Mouse (Mus musculus): ENCODE results near the gene Fbxo36. TPM values are rescaled to one million over a fixed set of nuclear protein-coding genes. Genes with fewer than 3 reads are reported as not detected.
A peak's percentile ranks its signal among the peaks of the same experiment; 100 is the strongest.

The Fbxo36 gene
- polyA plus RNA-seq, 1 experiment from 2014 or later, result 8.5 TPM

- Histone ChIP-seq H3K9ac (no peak overlapping the region), H3K4me2 (0 out of 2 replicates have a peak overlapping the region, but pooled peaks have one; percentile 21), H3K36me3 (no peaks in the 10 kb centered on the region), H3K4me1 (peaks cover 18% of the 10 kb centered on the region), H3K9me3 (replicated peaks) (no peaks in the 10 kb centered on the region), H3K4me3 (no peak overlapping the region), H3K27ac (peak overlapping the region; percentile 32; the same call in 1 of the 2 replicates), H3K27me3 (replicated peaks) (no peaks in the 10 kb centered on the region)
- peak; percentile 79 for ATAC-seq
- 57% methylated on average over 10 of the region's 10 CpGs for WGBS (ENCODE audit: insufficient replicate concordance)
Measured at GRCm38 (mm10) chr1:84860360-84861254, 21.0 kb downstream of the Fbxo36 start.

GRCm38 (mm10) chr1:84861255-84861630 is 21.6 kb downstream of the Fbxo36 start:
- no peak for ATAC-seq
- WGBS (ENCODE audit: insufficient replicate concordance), result 71% methylated on average over 1 of the region's 1 CpGs
- H3K27ac ChIP-seq, result no peak overlapping the region
- peaks cover 18% of the 10 kb centered on the region for H3K4me1 ChIP-seq
- H3K4me3 ChIP-seq, result no peak overlapping the region
- H3K9ac ChIP-seq, result no peak overlapping the region
- no peaks in the 10 kb centered on the region for H3K36me3 ChIP-seq
- H3K4me2 ChIP-seq, result 0 out of 2 replicates have a peak overlapping the region, but pooled peaks have one; percentile 21
- no peaks in the 10 kb centered on the region for H3K27me3 ChIP-seq (replicated peaks)
- H3K9me3 ChIP-seq (replicated peaks), result no peaks in the 10 kb centered on the region

- Histone ChIP-seq H3K4me2 (no peak overlapping the region), H3K4me3 (no peak overlapping the region), H3K27me3 (replicated peaks) (no peaks in the 10 kb centered on the region), H3K9ac (no peak overlapping the region), H3K4me1 (peaks cover 24% of the 10 kb centered on the region), H3K9me3 (replicated peaks) (no peaks in the 10 kb centered on the region), H3K36me3 (no peaks in the 10 kb centered on the region), H3K27ac (no peak overlapping the region)
- no peak for ATAC-seq
- 43% methylated on average over 2 of the region's 2 CpGs for WGBS (ENCODE audit: insufficient replicate concordance)
Measured at GRCm38 (mm10) chr1:84864645-84865044, 25.0 kb downstream of the Fbxo36 start.

GRCm38 (mm10) chr1:84866231-84866630 is 26.6 kb downstream of the Fbxo36 start:
- H3K9ac ChIP-seq, result no peak overlapping the region
- H3K27ac ChIP-seq, result no peak overlapping the region
- H3K27me3 ChIP-seq (replicated peaks), result no peaks in the 10 kb centered on the region
- WGBS (ENCODE audit: insufficient replicate concordance), result 88% methylated on average over 6 of the region's 6 CpGs
- H3K4me2 ChIP-seq, result no peak overlapping the region
- H3K36me3 ChIP-seq, result no peaks in the 10 kb centered on the region
- peaks cover 21% of the 10 kb centered on the region for H3K4me1 ChIP-seq
- no peak overlapping the region for H3K4me3 ChIP-seq
- ATAC-seq, result no peak
- H3K9me3 ChIP-seq (replicated peaks), result no peaks in the 10 kb centered on the region

GRCm38 (mm10) chr1:84866706-84867230 is 27.1 kb downstream of the Fbxo36 start:
- no peaks in the 10 kb centered on the region for H3K27me3 ChIP-seq (replicated peaks)
- H3K9me3 ChIP-seq (replicated peaks), result no peaks in the 10 kb centered on the region
- H3K27ac ChIP-seq, result no peak overlapping the region
- H3K9ac ChIP-seq, result no peak overlapping the region
- ATAC-seq, result no peak
- H3K36me3 ChIP-seq, result no peaks in the 10 kb centered on the region
- H3K4me3 ChIP-seq, result no peak overlapping the region
- H3K4me1 ChIP-seq, result peaks cover 22% of the 10 kb centered on the region
- no peak overlapping the region for H3K4me2 ChIP-seq
- 87% methylated on average over 3 of the region's 3 CpGs for WGBS (ENCODE audit: insufficient replicate concordance)

- H3K4me3 ChIP-seq, result no peak overlapping the region
- no peaks in the 10 kb centered on the region for H3K36me3 ChIP-seq
- H3K9ac ChIP-seq, result no peak overlapping the region
- no peaks in the 10 kb centered on the region for H3K9me3 ChIP-seq (replicated peaks)
- no peak overlapping the region for H3K4me2 ChIP-seq
- H3K27me3 ChIP-seq (replicated peaks), result no peaks in the 10 kb centered on the region
- H3K4me1 ChIP-seq, result peaks cover 28% of the 10 kb centered on the region
- ATAC-seq, result no peak
- H3K27ac ChIP-seq, result no peak overlapping the region
Measured at GRCm38 (mm10) chr1:84868311-84868710, 28.7 kb downstream of the Fbxo36 start.

- Histone ChIP-seq H3K4me2 (no peak overlapping the region), H3K9me3 (replicated peaks) (no peaks in the 10 kb centered on the region), H3K4me3 (no peak overlapping the region), H3K36me3 (no peaks in the 10 kb centered on the region), H3K4me1 (peaks cover 28% of the 10 kb centered on the region), H3K27ac (no peak overlapping the region), H3K9ac (no peak overlapping the region), H3K27me3 (replicated peaks) (no peaks in the 10 kb centered on the region)
- no peak for ATAC-seq
- WGBS (ENCODE audit: insufficient replicate concordance), result 60% methylated on average over 4 of the region's 4 CpGs
Measured at GRCm38 (mm10) chr1:84868841-84869240, 29.2 kb downstream of the Fbxo36 start.

- Histone ChIP-seq H3K4me2 (peak overlapping the region; percentile 26; the same call in 1 of the 2 replicates), H3K27ac (no peak overlapping the region), H3K9me3 (replicated peaks) (no peaks in the 10 kb centered on the region), H3K4me3 (no peak overlapping the region), H3K27me3 (replicated peaks) (no peaks in the 10 kb centered on the region), H3K4me1 (peaks cover 28% of the 10 kb centered on the region), H3K36me3 (no peaks in the 10 kb centered on the region), H3K9ac (no peak overlapping the region)
- peak; percentile 67; the same call in 1 of the 2 replicates for ATAC-seq
- 25% methylated on average over 7 of the region's 7 CpGs for WGBS (ENCODE audit: insufficient replicate concordance)
Measured at GRCm38 (mm10) chr1:84869498-84869897, 29.9 kb downstream of the Fbxo36 start.

- 49% methylated on average over 5 of the region's 6 CpGs for WGBS (ENCODE audit: insufficient replicate concordance)
- H3K4me2 ChIP-seq, result no peak overlapping the region
- H3K27ac ChIP-seq, result no peak overlapping the region
- no peak overlapping the region for H3K4me3 ChIP-seq
- H3K4me1 ChIP-seq, result peaks cover 28% of the 10 kb centered on the region
- no peak overlapping the region for H3K9ac ChIP-seq
- no peaks in the 10 kb centered on the region for H3K36me3 ChIP-seq
- ATAC-seq, result no peak
- H3K27me3 ChIP-seq (replicated peaks), result no peaks in the 10 kb centered on the region
- H3K9me3 ChIP-seq (replicated peaks), result no peaks in the 10 kb centered on the region
Measured at GRCm38 (mm10) chr1:84871131-84871530, 31.5 kb downstream of the Fbxo36 start.

- no peak overlapping the region for H3K27ac ChIP-seq
- H3K4me3 ChIP-seq, result no peak overlapping the region
- no peak overlapping the region for H3K4me2 ChIP-seq
- no peaks in the 10 kb centered on the region for H3K36me3 ChIP-seq
- peak; percentile 47 for ATAC-seq
- no peak overlapping the region for H3K9ac ChIP-seq
- peaks cover 28% of the 10 kb centered on the region for H3K4me1 ChIP-seq
- 44% methylated on average over 3 of the region's 3 CpGs for WGBS (ENCODE audit: insufficient replicate concordance)
- no peaks in the 10 kb centered on the region for H3K27me3 ChIP-seq (replicated peaks)
- H3K9me3 ChIP-seq (replicated peaks), result no peaks in the 10 kb centered on the region
Measured at GRCm38 (mm10) chr1:84872105-84872504, 32.5 kb downstream of the Fbxo36 start.

- Histone ChIP-seq H3K36me3 (no peaks in the 10 kb centered on the region), H3K27ac (no peak overlapping the region), H3K27me3 (replicated peaks) (no peaks in the 10 kb centered on the region), H3K4me3 (no peak overlapping the region), H3K9me3 (replicated peaks) (no peaks in the 10 kb centered on the region), H3K9ac (no peak overlapping the region), H3K4me1 (peaks cover 28% of the 10 kb centered on the region), H3K4me2 (no peak overlapping the region)
- no peak for ATAC-seq
- WGBS (ENCODE audit: insufficient replicate concordance), result 74% methylated on average over 4 of the region's 4 CpGs
Measured at GRCm38 (mm10) chr1:84872939-84873338, 33.3 kb downstream of the Fbxo36 start.

GRCm38 (mm10) chr1:84877590-84877989 is 37.9 kb downstream of the Fbxo36 start:
- Histone ChIP-seq H3K27me3 (replicated peaks) (no peaks in the 10 kb centered on the region), H3K4me2 (no peak overlapping the region), H3K4me3 (no peak overlapping the region), H3K4me1 (peaks cover 5% of the 10 kb centered on the region; the same call in 1 of the 2 replicates), H3K9me3 (replicated peaks) (no peaks in the 10 kb centered on the region), H3K36me3 (no peaks in the 10 kb centered on the region), H3K27ac (no peak overlapping the region), H3K9ac (no peak overlapping the region)
- ATAC-seq, result peak; percentile 36; the same call in 1 of the 2 replicates
- 67% methylated on average over 2 of the region's 2 CpGs for WGBS (ENCODE audit: insufficient replicate concordance)

All from liver, embryonic 12.5 days (tissue).